Mouse (Mus musculus) brain, embryonic 14.5 days (tissue): ENCODE measurements around the gene Arid5b.

Source experiments
- CTCF ChIP-seq: fragments of 200-500 bp; IDR thresholded peaks from 2 replicates; pipeline ENCODE4 v1.5.1; 2012; ENCODE audit warnings: inconsistent platforms, mild to moderate bottlenecking, moderate library complexity, borderline replicate concordance; ENCODE audit not compliant: insufficient read depth, insufficient read length; ENCODE audit errors: extremely low read depth
- POLR2A ChIP-seq: fragments of 200-500 bp; IDR thresholded peaks from 2 replicates; pipeline ENCODE4 v1.6.1; 2012; ENCODE audit warnings: mild to moderate bottlenecking, inconsistent platforms, borderline replicate concordance; ENCODE audit not compliant: poor library complexity, insufficient read depth, insufficient read length, severe bottlenecking; ENCODE audit errors: extremely low read depth

GRCm38 (mm10) chr10:68129651-68130050 lies 148.9 kb downstream of the Arid5b start:
- no peak for TF ChIP-seq CTCF
- no peak for TF ChIP-seq POLR2A
